Mouse (Mus musculus) liver, embryonic 18 days (tissue): ENCODE results near the gene Map2k3. TPM values are rescaled to one million over a fixed set of nuclear protein-coding genes. Genes with fewer than 3 reads are reported as not detected.

ENCODE experiments used
- polyA plus RNA-seq: library from polyadenylated mRNA; depleted of rRNA; stranded (reverse); fragments of >200 nt; gene quantifications from 2 replicates; pipeline ENCODE4 v1.2.3, GENCODE M21; 2012; rRNA removed

The Map2k3 gene
- 21.8 and 24.0 TPM in 2 replicates for polyA plus RNA-seq

DNA sequence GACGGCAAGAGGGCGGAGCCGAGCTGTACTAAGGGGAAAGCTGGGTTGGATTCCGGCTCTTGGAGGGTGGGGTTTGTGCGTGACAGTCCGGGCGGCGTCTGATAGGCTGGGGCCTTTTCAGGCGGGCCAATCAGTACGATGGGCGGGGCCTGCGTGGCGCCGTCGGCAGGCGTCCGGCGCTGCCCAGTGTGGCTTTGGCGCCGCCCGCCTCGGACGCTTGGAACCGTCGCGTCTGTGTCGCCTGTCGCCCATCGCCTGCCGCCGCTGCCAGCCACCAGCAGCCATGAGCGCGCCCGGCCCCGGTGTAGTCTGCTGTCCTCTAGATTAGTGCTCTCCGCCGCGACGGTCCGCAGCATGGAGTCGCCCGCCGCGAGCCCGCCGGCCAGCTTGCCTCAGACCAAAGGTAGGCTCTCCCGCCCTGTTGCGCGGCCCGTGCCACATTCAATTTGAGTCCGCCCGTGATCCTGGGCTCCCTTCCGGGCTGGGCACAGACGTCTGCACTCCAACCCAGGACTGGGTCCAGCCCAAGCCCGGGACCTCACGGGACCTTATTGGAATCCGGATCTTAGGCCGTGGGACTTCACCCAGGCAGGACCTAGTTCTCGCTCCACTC, at the start of gene Map2k3:
Gene Map2k3 (plus strand): TSS at position 165 of the 613 bp plus-strand sequence.

DNA sequence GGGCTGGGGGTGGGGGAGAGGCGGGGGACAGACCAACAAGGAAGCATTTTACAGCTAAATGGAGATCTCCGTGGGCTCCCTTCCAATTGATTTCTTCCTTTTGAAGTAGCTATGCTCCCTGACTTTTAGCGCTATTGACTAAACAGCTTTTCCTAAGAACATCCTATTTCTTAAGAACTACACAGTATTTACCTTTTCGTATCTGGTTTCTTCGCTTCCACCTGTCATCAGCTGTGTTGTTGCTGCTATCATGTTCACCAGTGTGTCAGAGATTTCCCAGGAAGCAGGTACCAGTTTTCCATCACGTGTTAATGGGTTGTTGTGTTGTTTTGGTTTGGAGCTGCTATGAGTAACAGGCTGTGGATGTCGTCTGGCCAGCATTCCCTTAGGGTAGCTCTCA, 17.3 kb upstream of the Map2k3 start, which contains the start of gene Natd1:
Gene Natd1 (minus strand): TSS at position 260 of the 400 bp plus-strand sequence.

Other genes starting within 250 kb of the Map2k3 start
- gene Llgl1, start 232.3 kb upstream of the Map2k3 start, polyA plus RNA-seq = 7.8 and 8.8 TPM in 2 replicates
- gene Flii, start 204.8 kb upstream of the Map2k3 start, polyA plus RNA-seq = 33.4 and 37.5 TPM in 2 replicates
- 2.9 and 3.3 TPM in 2 replicates for gene Mief2, start 203.6 kb upstream of the Map2k3 start, polyA plus RNA-seq
- 3.1 and 3.6 TPM in 2 replicates for gene Top3a, start 154.7 kb upstream of the Map2k3 start, polyA plus RNA-seq
- gene Smcr8, start 154.5 kb upstream of the Map2k3 start, polyA plus RNA-seq = 4.2 TPM in 2 replicates
- gene Shmt1, start 120.3 kb upstream of the Map2k3 start, polyA plus RNA-seq = 53.5 and 54.3 TPM in 2 replicates
- 8.3 and 10.9 TPM in 2 replicates for gene Dhrs7b, start 101.4 kb upstream of the Map2k3 start, polyA plus RNA-seq
- 33.3 and 36.6 TPM in 2 replicates for gene Tmem11, start 52.8 kb upstream of the Map2k3 start, polyA plus RNA-seq
- 5.5 and 6.5 TPM in 2 replicates for gene Natd1, start 17.3 kb upstream of the Map2k3 start, polyA plus RNA-seq
- gene Kcnj12, start 90.5 kb downstream of the Map2k3 start, polyA plus RNA-seq = 0.02 and 0.07 TPM in 2 replicates
- 7.4 and 8.0 TPM in 2 replicates for gene Tnfrsf13b, start 194.7 kb downstream of the Map2k3 start, polyA plus RNA-seq
- 10.6 and 12.3 TPM in 2 replicates for gene Usp22, start 243.0 kb downstream of the Map2k3 start, polyA plus RNA-seq